Mouse (Mus musculus): ENCODE measurements at regions not wholly inside any gene's neighbourhood (a gene's known extent, or its start where the extent isn't known, plus 50 kb on each side); places are given as distances from the start of the nearest gene placed in this dataset.

DNA sequence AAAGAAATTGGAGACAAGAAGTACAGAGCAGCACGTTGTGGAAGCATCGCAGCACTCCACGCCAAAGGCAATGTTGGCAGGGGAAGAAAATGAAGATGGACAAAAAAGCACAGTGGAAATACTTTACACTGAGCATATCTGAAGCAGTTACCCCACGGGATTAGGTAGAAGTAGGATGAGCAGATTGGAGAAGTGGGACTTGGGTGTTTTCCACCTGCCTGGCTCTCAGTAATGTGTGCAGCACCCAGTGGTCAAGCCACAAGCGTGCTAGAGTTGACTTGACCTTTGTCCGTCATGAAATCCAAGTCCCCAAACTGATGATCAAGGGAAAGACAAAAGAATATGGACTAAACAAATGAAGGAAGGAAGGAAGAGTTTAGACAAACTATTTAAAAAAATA, 235.1 kb upstream of the Btg1 start:
- no peak for TF ChIP-seq CHD2 (IDR thresholded peaks at IDR 0.05; ENCODE audit: low read depth, low read length)
- no peak for TF ChIP-seq MAFK (IDR thresholded peaks at IDR 0.05; ENCODE audit: insufficient read depth, low read depth, low read length)

All from ES-E14 (cell line).